Mouse (Mus musculus) E14TG2a.4 (cell line): ENCODE results near the gene Eng.

Experiments
- CTCF ChIP-seq: conservative IDR thresholded peaks from 2 replicates; pipeline ENCODE4 v1.5.1; 2014; ENCODE audit warnings: low read length
- POU5F1 ChIP-seq: IDR thresholded peaks from 2 replicates; pipeline ENCODE4 v1.6.1; 2014; ENCODE audit warnings: low read length, borderline replicate concordance

- no peak for TF ChIP-seq CTCF
- TF ChIP-seq POU5F1: no peak
Observed at GRCm38 (mm10) chr2:32694691-32695090, 48.3 kb downstream of the Eng start.
